ENCODE assay signal across 10 mouse cellular contexts in genomic region chr6:136521681-136522080, GRCm38 (mm10). TPM values are rescaled to one million over a fixed set of nuclear protein-coding genes. Genes with fewer than 3 reads are reported as not detected.
A peak's percentile ranks its signal among the peaks of the same experiment; 100 is the strongest.
DNase-seq lines count a peak whose midpoint lies in the region; ATAC-seq and TF ChIP-seq lines count a peak whose summit lies in the region.
"Had no signal": no experiment of that assay in that cellular context is flagged by ENCODE, and none has a peak within 500 bp of the region (broad histone marks: within the 10 kb centered on the region; RNA-seq: fewer than 3 reads in every experiment).

No protein-coding gene starts in this region.

- no peaks in the 10 kb centered on the region for H3K27me3 ChIP-seq in heart, embryonic 16.5 days (ENCODE audit: control insufficient read depth, insufficient read depth, low read length)
- H3K27me3 ChIP-seq in lung, embryonic 16.5 days (ENCODE audit: control insufficient read depth, insufficient read depth, low read depth, low read length) = no peaks in the 10 kb centered on the region
- no peaks in the 10 kb centered on the region for H3K27me3 ChIP-seq in liver, embryonic 14.5 days (ENCODE audit: control insufficient read depth, insufficient read depth, low read length)

- peak overlapping the region; percentile 14; the same call in 1 of the 2 replicates for H3K4me2 ChIP-seq in heart, embryonic 16.5 days (ENCODE audit: low read depth, low read length)
- H3K4me2 ChIP-seq in lung, embryonic 16.5 days (ENCODE audit: low read depth, low read length) = no peak overlapping the region
- peak overlapping the region; percentile 23; the same call in 1 of the 2 replicates for H3K4me2 ChIP-seq in liver, embryonic 14.5 days (ENCODE audit: low read depth)

- no peak overlapping the region for H3K9ac ChIP-seq in heart, embryonic 16.5 days (ENCODE audit: low read length)
- no peak overlapping the region for H3K9ac ChIP-seq in lung, embryonic 16.5 days (ENCODE audit: low read length)
- no peak overlapping the region for H3K9ac ChIP-seq in liver, embryonic 14.5 days (replicated peaks)

- DNase-seq in heart, postnatal 14 days = no peak
- no peak for DNase-seq in lung, postnatal 36 days
- peak; percentile 56 for DNase-seq in ES-CJ7 (ENCODE audit: low read depth, low spot score)
- DNase-seq in liver, embryonic 14.5 days (ENCODE audit: low read depth in 3 of 3, low spot score in 3 of 3) = no peak
- no peak for DNase-seq in MN1 (ENCODE audit: low spot score)
- DNase-seq: cerebellum, adult 11-12 months; kidney, adult 18-20 months had no signal

- TF ChIP-seq CTCF in liver, embryonic 14.5 days (IDR thresholded peaks at IDR 0.05; ENCODE audit: low read depth) = no peak

- ATAC-seq in heart, embryonic 16.5 days (replicated peaks; ENCODE audit: extremely low read depth, insufficient read depth, low FRiP score) = no peak
- ATAC-seq in lung, embryonic 16.5 days (ENCODE audit: low read depth) = no peak
- no peak for ATAC-seq in liver, embryonic 14.5 days (ENCODE audit: insufficient read depth)

- peaks cover 15% of the 10 kb centered on the region; the same call in 1 of the 2 replicates for H3K36me3 ChIP-seq in heart, embryonic 16.5 days (ENCODE audit: control insufficient read depth, insufficient read depth)
- peaks cover 17% of the 10 kb centered on the region for H3K36me3 ChIP-seq in lung, embryonic 16.5 days (ENCODE audit: control insufficient read depth, insufficient read depth, low read length)
- peaks cover 13% of the 10 kb centered on the region for H3K36me3 ChIP-seq in liver, embryonic 14.5 days (replicated peaks; ENCODE audit: control insufficient read depth, insufficient read depth, low read depth)

- no peak for TF ChIP-seq EP300 in liver, embryonic 14.5 days (IDR thresholded peaks at IDR 0.05; ENCODE audit: low read depth)

- no peak overlapping the region for H3K4me3 ChIP-seq in heart, embryonic 16.5 days (ENCODE audit: low read length)
- no peak overlapping the region for H3K4me3 ChIP-seq in lung, embryonic 16.5 days (ENCODE audit: low read length)
- no peak overlapping the region for H3K4me3 ChIP-seq in liver, embryonic 14.5 days (ENCODE audit: insufficient read depth in 1 of 2, low read depth in 2 of 2, low read length in 2 of 2)
- H3K4me3 ChIP-seq: forebrain, embryonic 10.5 days had no signal

- H3K9me3 ChIP-seq in heart, embryonic 16.5 days (replicated peaks; ENCODE audit: control insufficient read depth, low read length) = peaks cover 2% of the 10 kb centered on the region
- H3K9me3 ChIP-seq in lung, embryonic 16.5 days (ENCODE audit: control insufficient read depth, low read length) = peaks cover 5% of the 10 kb centered on the region
- no peaks in the 10 kb centered on the region for H3K9me3 ChIP-seq in liver, embryonic 14.5 days (ENCODE audit: control insufficient read depth, low read length)

- peak overlapping the region; percentile 40; the same call in 1 of the 2 replicates for H3K27ac ChIP-seq in heart, embryonic 16.5 days (ENCODE audit: low read length)
- peak overlapping the region; percentile 69 for H3K27ac ChIP-seq in lung, embryonic 16.5 days (ENCODE audit: low read length)
- no peak overlapping the region for H3K27ac ChIP-seq in liver, embryonic 14.5 days
- H3K27ac ChIP-seq: forebrain, embryonic 10.5 days had no signal

- intact Hi-C loops in heart, postnatal 14 days (cut with DNase I) = no loop called here

- H3K4me1 ChIP-seq in heart, embryonic 16.5 days (ENCODE audit: control insufficient read depth, insufficient read depth, low read length) = peaks cover 11% of the 10 kb centered on the region
- H3K4me1 ChIP-seq in lung, embryonic 16.5 days (replicated peaks; ENCODE audit: control insufficient read depth, insufficient read depth, low read length) = peaks cover 3% of the 10 kb centered on the region; the same call in 1 of the 2 replicates
- peaks cover 19 to 27% of the 10 kb centered on the region in 2 experiments for H3K4me1 ChIP-seq in liver, embryonic 14.5 days (replicated peaks; ENCODE audit: control insufficient read depth in 2 of 2, insufficient read depth in 2 of 2, low read length in 1 of 2)
- H3K4me1 ChIP-seq: forebrain, embryonic 10.5 days had no signal

RNA-seq across cellular contexts. Expression of gene Atf7ip, which starts 15.7 kb away (rescaled TPM):
- polyA plus RNA-seq in heart, embryonic 16.5 days (2015; fragmentation: Nextera tagmentation; extraction: Ambion mirVana) = 27.9 and 31.4 TPM in 2 replicates
- total RNA-seq in heart, postnatal 14 days (2021) = 100 to 1,000 TPM in 1 of 2 experiments, 10 to 100 TPM in 1; 92.6 to 107 TPM
- 41.2 and 43.6 TPM in 2 replicates for polyA plus RNA-seq in lung, embryonic 16.5 days (2015; fragmentation: Nextera tagmentation; extraction: Ambion mirVana)
- polyA plus RNA-seq in liver, embryonic 14.5 days (2012; rRNA removed) = 5.8 and 7.2 TPM in 2 replicates
- polyA plus RNA-seq in liver, embryonic 14.5 days (2014; fragmentation: Nextera tagmentation; extraction: Ambion mirVana) = 14.2 TPM in 2 replicates
